Mouse (Mus musculus) lung, postnatal 0 days (tissue): Measurements from ENCODE around the gene Lmo7. TPM values are rescaled to one million over a fixed set of nuclear protein-coding genes. Genes with fewer than 3 reads are reported as not detected.

Experiments
- ATAC-seq: fragments of 200-750 bp; cut with Nextera tagmentation; 2 replicates; pipeline ENCODE4 v1.8.0; 2017; ENCODE audit warnings: moderate library complexity
- DNase-seq: peaks from one replicate; pipeline ENCODE4 v3.0.0-alpha.2; 2016; ENCODE audit warnings: low spot score
- H3K27ac ChIP-seq: fragments of 300-500 bp; sonication (generic); 2 replicates; pipeline ENCODE4 v1.5.1; 2014; ENCODE audit warnings: antibody characterized with exemption, mild to moderate bottlenecking, low read length, mixed read lengths
- H3K27me3 ChIP-seq: fragments of 300-500 bp; sonication (generic); replicated peaks from 2 replicates; pipeline ENCODE4 v1.6.1; 2014; ENCODE audit warnings: low read length, mixed read lengths; ENCODE audit not compliant: insufficient read depth
- H3K36me3 ChIP-seq: fragments of 300-500 bp; sonication (generic); 2 replicates; pipeline ENCODE4 v1.6.1; 2014; ENCODE audit warnings: low read length, mixed read lengths; ENCODE audit not compliant: insufficient read depth
- H3K4me1 ChIP-seq: fragments of 300-500 bp; sonication (generic); 2 replicates; pipeline ENCODE4 v1.6.1; 2014; ENCODE audit warnings: antibody characterized with exemption, low read depth, low read length, mixed read lengths; ENCODE audit not compliant: insufficient read depth
- H3K4me2 ChIP-seq: fragments of 300-500 bp; sonication (generic); replicated peaks from 2 replicates; pipeline ENCODE4 v1.6.1; 2014; ENCODE audit warnings: low read depth, mild to moderate bottlenecking, low read length, moderate library complexity, mixed read lengths
- H3K4me3 ChIP-seq: fragments of 300-500 bp; sonication (generic); 2 replicates; pipeline ENCODE4 v1.5.1; 2014; ENCODE audit warnings: low read depth, low read length
- H3K9ac ChIP-seq: fragments of 300-500 bp; sonication (generic); replicated peaks from 2 replicates; pipeline ENCODE4 v1.6.1; 2014; ENCODE audit warnings: low read depth, mild to moderate bottlenecking
- H3K9me3 ChIP-seq: fragments of 300-500 bp; sonication (generic); 2 replicates; pipeline ENCODE4 v1.6.1; 2016; ENCODE audit warnings: low read length, mixed read lengths
- CTCF ChIP-seq: IDR thresholded peaks from 2 replicates; pipeline ENCODE4 v1.5.1; 2016; ENCODE audit warnings: antibody characterized with exemption, mild to moderate bottlenecking
- EP300 ChIP-seq: IDR thresholded peaks from 2 replicates; pipeline ENCODE4 v1.6.1; 2016; ENCODE audit warnings: antibody characterized with exemption, mild to moderate bottlenecking, control low read depth
- WGBS: fragments of 180-500 bp; shearing (Covaris S2); extraction: QIAGEN DNeasy Blood & Tissue Kit; methylation state at CpG from one replicate; pipeline ENCODE4 v1.1.7; 2014; 5-methylcytosine and 5-hydroxymethylcytosine counted together
- polyA plus RNA-seq: library from polyadenylated mRNA; unstranded; fragments of >200 nt; fragmentation: Nextera tagmentation; extraction: Ambion mirVana; gene quantifications from 2 replicates; pipeline ENCODE4 v1.2.1, GENCODE M21; 2015

Gene Lmo7
- polyA plus RNA-seq, 1 experiment from 2014 or later: 125 TPM

DNA sequence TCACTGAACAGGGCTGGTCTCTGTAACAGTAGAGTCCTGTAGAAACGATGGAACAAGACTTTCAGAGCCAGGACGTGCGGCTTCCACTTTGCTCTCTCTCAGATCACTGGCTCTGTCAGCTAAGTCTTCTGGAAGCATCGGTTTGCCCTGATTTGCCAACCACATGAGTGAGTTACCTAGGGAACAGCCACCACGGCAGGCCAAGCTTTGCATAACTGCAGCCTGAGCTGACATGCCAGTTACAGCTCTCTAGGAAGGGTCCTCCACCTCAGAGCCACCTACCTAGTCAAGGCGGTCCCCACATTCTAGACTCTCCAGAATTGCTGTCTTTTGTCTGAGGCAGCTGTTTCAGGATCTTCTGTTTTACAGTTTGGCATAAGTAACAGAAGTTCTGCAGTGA, 107.4 kb downstream of the Lmo7 start:
- peak overlapping the region; percentile 49; the same call in 1 of the 2 replicates for H3K27ac ChIP-seq
- TF ChIP-seq CTCF (no peak), EP300 (no peak)
- H3K4me2 ChIP-seq: no peak overlapping the region
- no peaks in the 10 kb centered on the region for H3K4me1 ChIP-seq
- no peaks in the 10 kb centered on the region for H3K36me3 ChIP-seq
- 55% methylated on average over 6 of the region's 6 CpGs for WGBS
- no peaks in the 10 kb centered on the region for H3K27me3 ChIP-seq
- H3K4me3 ChIP-seq: no peak overlapping the region
- ATAC-seq (no peak), DNase-seq (no peak)
- H3K9ac ChIP-seq: no peak overlapping the region
- no peaks in the 10 kb centered on the region for H3K9me3 ChIP-seq

DNA sequence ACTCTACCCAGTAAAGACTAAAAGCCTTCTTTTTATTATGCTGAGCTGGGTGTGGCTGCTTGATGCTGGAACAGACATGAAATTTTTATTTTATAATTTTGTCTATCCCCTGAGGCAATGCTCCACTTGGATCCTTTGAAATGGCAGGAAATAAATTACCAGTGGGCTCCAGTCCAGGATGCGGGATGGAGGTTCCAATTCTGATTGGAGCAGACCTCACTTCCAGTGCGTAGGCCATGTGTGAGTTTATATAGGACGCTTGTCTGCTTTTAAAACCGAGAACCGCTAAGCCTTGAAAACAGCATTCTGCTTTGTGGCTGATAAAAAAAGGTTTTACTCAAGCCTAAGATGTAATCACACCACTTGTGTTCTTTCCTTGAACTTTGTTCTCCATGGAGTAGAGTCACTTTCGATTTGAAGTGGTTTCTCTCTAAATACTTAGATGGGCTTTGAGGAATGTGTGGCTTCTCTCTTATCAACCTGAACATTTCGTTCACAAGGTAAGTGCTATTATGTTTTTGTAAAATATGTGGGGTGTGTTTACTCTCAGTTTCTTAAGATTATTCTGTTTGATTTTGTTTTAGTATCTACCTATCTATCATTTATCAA, 108.6 kb downstream of the Lmo7 start:
- peak; percentile 100 for TF ChIP-seq EP300
- TF ChIP-seq CTCF: no peak
- H3K4me1 ChIP-seq: no peaks in the 10 kb centered on the region
- ATAC-seq: peak; percentile 23
- H3K9ac ChIP-seq: no peak overlapping the region
- H3K4me3 ChIP-seq: no peak overlapping the region
- no peaks in the 10 kb centered on the region for H3K27me3 ChIP-seq
- peak; percentile 84 for DNase-seq
- no peaks in the 10 kb centered on the region for H3K9me3 ChIP-seq
- 36% methylated on average over 7 of the region's 7 CpGs for WGBS
- peak overlapping the region; percentile 88 for H3K27ac ChIP-seq
- H3K4me2 ChIP-seq: no peak overlapping the region
- no peaks in the 10 kb centered on the region for H3K36me3 ChIP-seq

DNA sequence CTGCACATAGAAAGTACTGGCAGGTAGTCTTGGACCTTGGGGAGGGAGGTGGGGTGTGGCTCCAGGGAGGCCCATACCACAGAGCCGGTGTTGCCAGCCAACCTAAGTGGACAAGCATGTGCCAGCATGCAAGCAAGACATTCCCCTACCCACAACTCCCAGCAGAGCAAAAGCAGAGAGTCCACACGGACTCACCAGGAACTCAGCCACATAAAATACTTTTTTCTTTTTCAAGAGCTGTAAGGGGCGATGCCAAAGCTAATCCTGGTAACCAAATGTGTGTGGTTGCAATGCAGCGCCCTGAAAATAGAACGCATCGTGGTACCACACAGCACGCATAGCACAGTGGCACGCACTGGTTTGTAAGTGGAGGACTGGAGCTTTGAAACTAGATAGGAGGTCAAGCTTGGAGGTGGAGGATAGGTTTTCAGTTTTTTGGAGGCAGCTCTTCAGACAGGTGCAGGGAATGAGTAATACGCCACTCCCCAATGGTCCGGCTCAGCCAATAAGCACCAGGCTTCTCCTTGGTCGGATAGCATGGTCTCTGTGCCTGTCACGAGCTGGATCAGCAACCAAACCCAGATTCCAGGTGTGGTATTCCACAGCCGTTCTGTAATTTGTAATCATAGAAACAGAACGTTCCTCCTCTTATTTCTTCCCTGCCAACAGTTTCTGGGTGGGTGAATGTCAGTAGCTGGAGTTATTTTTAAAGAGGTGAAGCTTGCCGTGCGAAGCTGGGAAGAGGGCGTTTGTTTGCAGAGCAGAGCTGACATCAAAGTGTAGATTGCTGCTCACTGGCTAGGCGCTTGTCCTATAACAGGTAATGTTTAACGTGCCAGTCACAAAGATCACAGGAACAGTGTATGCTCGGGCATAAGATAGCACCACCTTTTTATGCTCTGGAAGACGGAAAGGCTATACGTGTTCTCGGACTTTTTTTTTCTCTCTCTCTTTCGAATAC, 110.3 kb downstream of the Lmo7 start:
- Histone ChIP-seq H3K36me3 (no peaks in the 10 kb centered on the region), H3K4me1 (no peaks in the 10 kb centered on the region), H3K4me3 (peak overlapping the region; percentile 59), H3K9me3 (no peaks in the 10 kb centered on the region), H3K9ac (peak overlapping the region; percentile 56; the same call in 1 of the 2 replicates), H3K4me2 (peak overlapping the region; percentile 11), H3K27ac (peak overlapping the region; percentile 88), H3K27me3 (no peaks in the 10 kb centered on the region)
- WGBS: 40% methylated on average over 24 of the region's 24 CpGs
- no peak for TF ChIP-seq CTCF
- peak; percentile 98 for TF ChIP-seq EP300
- peak; percentile 92 for DNase-seq
- peak; percentile 87 for ATAC-seq

DNA sequence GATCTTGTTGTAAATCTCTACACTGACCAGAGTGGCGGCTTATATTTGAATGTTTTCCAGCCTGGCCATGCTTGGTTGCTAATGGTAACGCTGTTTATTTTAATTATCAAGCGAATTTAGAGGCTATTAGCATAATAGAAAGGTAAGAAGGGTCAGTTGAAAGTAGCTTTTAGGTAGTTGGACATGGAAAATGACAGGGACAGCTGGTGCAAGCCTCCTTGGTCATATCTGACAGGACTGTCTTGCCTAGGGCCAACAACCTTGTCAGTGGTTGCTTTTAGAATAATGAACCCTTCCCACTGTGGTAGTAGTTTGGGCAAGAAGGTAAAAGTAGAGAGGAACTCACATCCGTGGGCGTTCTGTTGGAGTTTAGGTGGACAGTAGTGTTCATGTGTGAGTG, 111.5 kb downstream of the Lmo7 start:
- Histone ChIP-seq H3K9ac (peak overlapping the region; percentile 74), H3K27me3 (no peaks in the 10 kb centered on the region), H3K4me3 (peak overlapping the region; percentile 59), H3K4me2 (peak overlapping the region; percentile 50), H3K9me3 (no peaks in the 10 kb centered on the region), H3K36me3 (peaks cover 4% of the 10 kb centered on the region; the same call in 1 of the 2 replicates), H3K4me1 (no peaks in the 10 kb centered on the region), H3K27ac (peak overlapping the region; percentile 94)
- no peak for DNase-seq
- TF ChIP-seq EP300: no peak; the same call in 1 of the 2 replicates
- no peak for TF ChIP-seq CTCF
- 59% methylated on average over 5 of the region's 5 CpGs for WGBS
- no peak for ATAC-seq

DNA sequence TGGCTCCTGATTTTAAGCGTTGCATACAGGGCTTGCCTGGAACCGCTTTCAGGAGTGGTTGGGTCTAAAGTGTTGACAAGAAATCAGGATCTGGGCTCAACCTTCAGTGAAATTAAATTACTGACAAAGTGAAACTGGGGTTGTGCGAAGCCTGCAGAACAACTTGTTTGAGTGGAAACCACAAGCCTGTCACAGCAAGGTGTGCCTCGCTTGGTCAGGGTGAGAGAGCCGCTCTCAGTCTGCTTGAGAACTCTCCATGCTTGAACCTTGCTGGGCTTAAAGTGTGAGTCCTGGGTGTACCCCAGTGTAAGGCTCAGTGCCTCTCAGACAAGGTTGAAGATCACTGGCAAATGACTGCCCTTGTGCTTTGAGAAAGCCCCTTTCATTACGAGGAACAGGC, 112.8 kb downstream of the Lmo7 start:
- H3K4me1 ChIP-seq: no peaks in the 10 kb centered on the region
- H3K4me3 ChIP-seq: peak overlapping the region; percentile 59
- DNase-seq (peak; percentile 38), ATAC-seq (no peak)
- peak overlapping the region; percentile 94 for H3K27ac ChIP-seq
- no peaks in the 10 kb centered on the region for H3K27me3 ChIP-seq
- no peaks in the 10 kb centered on the region for H3K9me3 ChIP-seq
- H3K9ac ChIP-seq: peak overlapping the region; percentile 74
- TF ChIP-seq CTCF: no peak
- no peak for TF ChIP-seq EP300
- 49% methylated on average over 6 of the region's 6 CpGs for WGBS
- peaks cover 4% of the 10 kb centered on the region; the same call in 1 of the 2 replicates for H3K36me3 ChIP-seq
- peak overlapping the region; percentile 50 for H3K4me2 ChIP-seq

DNA sequence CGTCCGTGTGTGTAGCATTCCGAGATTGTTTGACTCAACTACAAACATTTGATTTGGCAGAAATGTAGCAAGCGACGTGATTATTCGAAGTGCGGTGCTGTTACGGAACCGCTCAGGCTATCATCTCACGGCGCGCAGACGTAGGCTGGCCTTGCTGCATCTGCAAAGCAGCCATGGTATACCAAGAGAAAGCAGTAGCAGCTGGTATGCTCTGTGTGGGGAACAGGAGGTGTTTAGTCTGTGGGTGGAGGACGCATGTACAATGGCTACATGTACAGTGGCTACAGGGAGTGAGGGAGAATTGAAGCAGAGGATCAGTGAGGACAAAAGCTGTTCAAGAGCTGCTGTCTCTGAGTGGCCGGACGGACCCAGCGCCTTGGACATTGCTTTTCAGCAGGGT, 113.7 kb downstream of the Lmo7 start:
- Histone ChIP-seq H3K9me3 (no peaks in the 10 kb centered on the region), H3K27me3 (no peaks in the 10 kb centered on the region), H3K9ac (peak overlapping the region; percentile 74), H3K4me3 (peak overlapping the region; percentile 59), H3K4me2 (peak overlapping the region; percentile 50), H3K36me3 (peaks cover 4% of the 10 kb centered on the region; the same call in 1 of the 2 replicates), H3K27ac (peak overlapping the region; percentile 94), H3K4me1 (no peaks in the 10 kb centered on the region)
- 61% methylated on average over 17 of the region's 17 CpGs for WGBS
- DNase-seq (no peak), ATAC-seq (no peak)
- TF ChIP-seq EP300: no peak
- TF ChIP-seq CTCF: no peak
